Mouse (Mus musculus) adrenal gland, adult (tissue): ENCODE measurements around the gene Top1.

Experiments
- DNase-seq, 2 experiments: peaks; one replicate each; pipeline ENCODE4 v3.0.0; 2022 to 2023; ENCODE audit warnings: low spot score in 1 of 2; ENCODE audit not compliant: inconsistent age in 2 of 2

The Top1 gene

GRCm38 (mm10) chr2:160740521-160741156 lies 95.0 kb downstream of the Top1 start:
- no peak for DNase-seq

- peak in 1 of 2 experiments; percentile 51 for DNase-seq
Measured at GRCm38 (mm10) chr2:160741580-160741979, 95.9 kb downstream of the Top1 start.

GRCm38 (mm10) chr2:160742161-160742609 lies 96.5 kb downstream of the Top1 start:
- DNase-seq: no peak

GRCm38 (mm10) chr2:160744040-160744822 lies 98.5 kb downstream of the Top1 start:
- peak; percentile 90 to 95 for DNase-seq

- peak; percentile 81 to 92 for DNase-seq
Measured at GRCm38 (mm10) chr2:160744823-160745210, 99.1 kb downstream of the Top1 start.

GRCm38 (mm10) chr2:160745497-160745896 lies 99.8 kb downstream of the Top1 start:
- DNase-seq: no peak

GRCm38 (mm10) chr2:160746637-160747036 lies 100.9 kb downstream of the Top1 start:
- DNase-seq: no peak

- DNase-seq: no peak
Measured at GRCm38 (mm10) chr2:160747075-160747474, 101.4 kb downstream of the Top1 start.

GRCm38 (mm10) chr2:160756583-160757203 lies 111.0 kb downstream of the Top1 start:
- DNase-seq: no peak

- peak; percentile 38 to 84 for DNase-seq
Measured at GRCm38 (mm10) chr2:160760433-160761184, 114.9 kb downstream of the Top1 start.

- no peak for DNase-seq
Measured at GRCm38 (mm10) chr2:160763816-160764215, 118.1 kb downstream of the Top1 start.

- no peak for DNase-seq
Measured at GRCm38 (mm10) chr2:160764386-160764785, 118.7 kb downstream of the Top1 start.

- DNase-seq: no peak
Measured at GRCm38 (mm10) chr2:160765096-160765495, 119.4 kb downstream of the Top1 start.

- DNase-seq: peak; percentile 48 to 87
Measured at GRCm38 (mm10) chr2:160766371-160766771, 120.7 kb downstream of the Top1 start.

- DNase-seq: no peak
Measured at GRCm38 (mm10) chr2:160767201-160767600, 121.5 kb downstream of the Top1 start.

GRCm38 (mm10) chr2:160768097-160768695 lies 122.5 kb downstream of the Top1 start:
- DNase-seq: no peak

GRCm38 (mm10) chr2:160768997-160769396 lies 123.3 kb downstream of the Top1 start:
- no peak for DNase-seq

- DNase-seq: peak in 1 of 2 experiments; percentile 12
Measured at GRCm38 (mm10) chr2:160770409-160770808, 124.7 kb downstream of the Top1 start.

- no peak for DNase-seq
Measured at GRCm38 (mm10) chr2:160770871-160771270, 125.2 kb downstream of the Top1 start.
